Mouse (Mus musculus): ENCODE measurements around the gene Slc1a7.

Slc1a7 gene

DNA sequence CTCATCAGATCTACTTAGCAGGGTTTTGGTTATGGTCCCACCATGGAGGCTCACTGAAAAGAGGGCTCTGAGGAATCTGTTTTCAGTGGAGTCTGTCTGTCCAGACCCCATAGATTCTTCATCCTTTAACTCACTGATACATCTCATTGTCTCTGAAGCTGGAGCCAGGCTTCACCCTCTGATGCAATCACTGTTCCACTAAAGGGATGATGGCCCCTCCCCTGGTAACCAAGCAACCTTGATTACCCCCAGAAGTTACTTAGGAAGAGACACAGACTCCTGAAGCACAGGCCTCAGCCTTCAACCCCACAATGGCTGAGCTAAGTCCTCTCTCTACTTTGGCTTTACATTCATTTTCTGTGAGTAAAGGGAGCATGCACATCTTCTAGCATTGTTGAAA, 1.6 kb downstream of the Slc1a7 start:
- DNase-seq (ENCODE audit: low spot score) = no peak

DNA sequence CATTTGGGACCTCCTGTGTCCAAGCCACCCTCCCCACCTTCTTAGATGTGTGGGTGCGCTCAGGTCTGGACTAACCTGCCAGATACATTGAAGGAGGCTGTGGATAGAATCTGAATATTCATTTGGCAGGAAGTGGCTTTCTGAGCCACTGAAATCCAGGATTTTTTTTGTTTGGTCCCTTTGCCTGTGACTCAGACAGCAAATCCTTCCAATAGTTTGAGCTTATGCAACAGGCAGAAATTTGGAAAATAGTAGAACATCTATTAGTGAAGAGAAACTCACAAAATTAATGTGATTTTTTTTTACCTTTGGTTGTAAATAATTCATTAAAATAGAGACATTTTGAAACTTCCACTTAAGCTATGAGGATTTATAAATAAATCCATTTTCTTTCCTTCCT, 3.0 kb downstream of the Slc1a7 start:
- no peak for DNase-seq (ENCODE audit: low spot score)

GRCm38 (mm10) chr4:107974527-107974926, 6.4 kb downstream of the Slc1a7 start:
- DNase-seq (ENCODE audit: low spot score) = no peak

- no peak for DNase-seq (ENCODE audit: low spot score)
Observed at GRCm38 (mm10) chr4:107975004-107975403, 6.9 kb downstream of the Slc1a7 start.

DNA sequence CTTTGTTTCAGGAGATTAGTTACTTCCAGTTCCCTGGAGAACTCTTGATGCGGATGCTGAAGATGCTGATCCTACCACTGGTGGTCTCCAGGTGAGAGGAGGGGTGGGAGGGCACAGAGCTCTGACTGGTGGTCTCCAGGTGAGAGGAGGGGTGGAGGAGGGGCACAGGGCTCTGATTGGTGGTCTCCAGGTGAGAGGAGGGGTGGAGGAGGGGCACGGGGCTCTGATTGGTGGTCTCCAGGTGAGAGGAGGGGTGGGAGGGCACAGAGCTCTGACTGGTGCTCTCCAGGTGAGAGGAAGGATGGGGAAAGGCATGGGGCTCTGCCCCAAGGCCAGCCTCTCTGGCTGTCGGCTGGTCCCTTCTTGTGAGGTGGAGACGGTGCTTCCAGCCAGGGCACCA, 9.5 kb downstream of the Slc1a7 start:
- DNase-seq (ENCODE audit: low spot score) = no peak

DNA sequence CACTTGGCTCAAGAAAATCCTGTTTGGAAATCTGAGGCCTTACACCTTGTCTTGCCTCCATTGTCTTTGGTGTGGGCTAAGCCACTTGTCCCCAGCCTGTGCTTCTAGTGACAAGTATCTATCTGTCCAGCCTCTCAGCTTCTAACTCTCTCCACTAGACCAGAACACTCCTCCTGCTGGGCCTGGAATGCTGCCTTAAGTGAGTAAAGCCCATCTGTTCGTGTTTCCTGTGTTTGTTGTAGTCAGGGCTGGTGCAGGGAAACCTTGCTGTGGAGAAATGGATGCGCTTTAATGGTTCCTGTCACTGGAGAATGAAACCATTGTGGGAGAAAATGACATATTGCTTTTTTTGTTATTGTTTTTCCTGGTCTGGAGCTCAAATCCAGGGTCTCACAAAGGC, 11.4 kb downstream of the Slc1a7 start:
- no peak for DNase-seq (ENCODE audit: low spot score)

GRCm38 (mm10) chr4:107980002-107980600, 12.0 kb downstream of the Slc1a7 start:
- no peak for DNase-seq (ENCODE audit: low spot score)

GRCm38 (mm10) chr4:107983717-107984116, 15.6 kb downstream of the Slc1a7 start:
- no peak for DNase-seq (ENCODE audit: low spot score)

- peak; percentile 70 for DNase-seq (ENCODE audit: low spot score)
Observed at GRCm38 (mm10) chr4:107984282-107984981, 16.3 kb downstream of the Slc1a7 start.

GRCm38 (mm10) chr4:107985812-107986211, 17.7 kb downstream of the Slc1a7 start:
- no peak for DNase-seq (ENCODE audit: low spot score)

DNA sequence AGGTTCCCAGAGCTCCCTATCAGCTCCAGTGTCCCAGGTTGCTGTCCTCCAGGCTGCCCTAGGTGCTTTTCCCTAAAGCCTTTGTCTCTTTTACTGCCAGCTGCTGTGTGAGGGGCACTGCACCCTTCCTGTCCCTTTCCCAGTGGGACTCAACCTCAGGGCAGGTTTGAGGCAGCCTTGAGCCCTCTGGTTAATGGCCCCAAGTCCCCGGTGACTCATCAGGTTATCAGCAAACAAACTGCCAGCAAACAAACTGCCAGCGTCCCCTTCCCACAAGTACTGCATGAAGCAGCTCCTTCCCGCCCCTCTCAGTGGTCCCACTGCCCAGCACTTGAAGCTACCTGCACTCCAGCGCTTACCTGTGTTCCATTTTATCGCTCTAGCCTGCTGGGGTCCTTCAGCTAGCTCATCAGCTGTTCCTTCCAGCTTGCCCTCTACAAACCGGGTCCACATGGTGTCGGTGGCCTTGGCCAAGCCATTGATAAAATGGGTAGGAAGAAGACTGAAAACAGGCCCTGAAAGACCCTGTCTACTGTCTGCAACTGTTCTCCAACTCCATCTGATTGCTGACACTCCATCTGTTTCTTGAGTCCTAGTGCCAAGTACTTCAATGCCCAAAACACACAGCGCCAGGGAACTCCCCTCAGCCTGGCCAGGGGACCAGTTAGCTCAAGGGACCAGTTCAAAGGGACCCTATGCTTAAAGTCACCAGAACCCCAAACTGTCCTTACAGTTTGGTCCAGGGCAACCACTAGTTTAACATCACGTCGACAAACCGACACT, 18.4 kb downstream of the Slc1a7 start:
- DNase-seq (ENCODE audit: low spot score) = no peak

DNA sequence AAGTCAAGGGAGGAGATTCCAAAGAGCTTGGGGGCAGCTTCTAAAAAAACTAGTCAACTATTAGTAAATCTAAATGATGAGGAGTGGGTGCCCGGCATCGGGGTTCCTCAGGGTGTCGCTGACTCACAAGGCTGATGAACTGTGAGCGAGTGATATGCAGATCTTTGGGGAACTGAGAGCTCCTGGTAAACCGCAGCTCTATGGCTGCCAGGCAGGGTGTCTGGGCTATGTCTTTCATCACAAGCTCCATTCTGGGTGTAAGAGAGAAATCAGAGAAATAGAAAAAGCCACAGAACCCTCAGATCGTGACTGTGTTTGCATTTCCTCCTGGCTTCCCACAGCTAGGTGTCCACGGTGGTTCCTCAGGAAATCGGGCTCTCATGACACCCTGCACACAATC, 20.8 kb downstream of the Slc1a7 start:
- no peak for DNase-seq (ENCODE audit: low spot score)

GRCm38 (mm10) chr4:107990818-107991217, 22.7 kb downstream of the Slc1a7 start:
- DNase-seq (ENCODE audit: low spot score) = no peak

- no peak for DNase-seq (ENCODE audit: low spot score)
Observed at GRCm38 (mm10) chr4:107991879-107992278, 23.7 kb downstream of the Slc1a7 start.

- no peak for DNase-seq (ENCODE audit: low spot score)
Observed at GRCm38 (mm10) chr4:107995011-107995410, 26.9 kb downstream of the Slc1a7 start.

DNA sequence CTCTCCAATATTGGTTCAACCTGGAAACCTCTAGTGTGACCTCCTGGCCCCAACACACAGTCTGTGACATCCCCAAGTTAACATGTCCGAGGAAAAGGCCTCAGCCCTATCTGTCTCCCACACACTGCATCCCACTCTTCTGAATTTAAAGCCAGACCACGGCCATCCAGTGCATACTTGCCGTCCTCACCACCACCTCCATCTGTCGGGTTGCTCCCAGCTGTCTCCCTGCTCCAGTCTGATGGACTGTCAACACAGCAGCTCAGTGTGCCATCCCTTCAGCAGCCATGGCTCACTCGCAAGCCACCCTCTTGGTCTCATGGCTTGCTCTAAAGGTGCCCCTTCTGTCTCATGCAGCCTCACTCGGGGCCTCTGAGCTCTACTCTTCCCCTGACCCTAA, 27.6 kb downstream of the Slc1a7 start:
- no peak for DNase-seq (ENCODE audit: low spot score)

GRCm38 (mm10) chr4:107996418-107996986, 28.4 kb downstream of the Slc1a7 start:
- DNase-seq (ENCODE audit: low spot score) = no peak

DNA sequence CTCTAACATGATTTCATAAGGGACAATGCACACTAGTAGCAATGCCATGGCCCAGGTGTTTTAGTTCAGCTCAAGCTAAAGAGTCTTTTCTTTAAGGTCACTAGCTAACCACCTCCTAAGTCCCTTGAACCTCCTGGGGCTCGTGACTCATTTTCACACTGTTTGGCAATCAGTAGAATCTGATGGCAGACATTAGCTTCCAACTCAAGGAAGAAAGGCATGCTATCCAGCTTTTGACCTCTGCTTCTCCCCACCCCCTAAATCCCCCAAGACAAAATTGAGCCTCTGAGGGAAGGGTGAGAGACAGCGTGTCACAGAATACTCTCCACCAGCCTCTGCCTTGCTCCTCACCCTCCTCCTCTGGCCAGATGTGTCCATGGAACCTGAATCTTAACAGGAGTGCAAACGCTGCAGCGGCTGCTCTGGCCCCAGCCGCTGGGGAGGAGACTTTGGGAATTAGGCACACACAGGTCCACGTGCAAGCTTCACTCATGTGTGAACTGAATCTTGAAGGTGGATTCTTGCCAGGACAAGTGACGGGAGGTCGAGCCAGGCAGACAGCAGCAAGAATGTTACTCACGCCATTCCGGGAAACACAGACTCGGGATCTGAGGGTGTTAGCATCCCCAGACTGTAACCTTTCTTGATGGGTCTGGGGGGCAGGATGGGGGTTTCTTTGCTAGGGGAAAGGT, 30.7 kb downstream of the Slc1a7 start:
- DNase-seq (ENCODE audit: low spot score) = no peak

- DNase-seq (ENCODE audit: low spot score) = no peak
Observed at GRCm38 (mm10) chr4:107999380-107999779, 31.2 kb downstream of the Slc1a7 start.

DNA sequence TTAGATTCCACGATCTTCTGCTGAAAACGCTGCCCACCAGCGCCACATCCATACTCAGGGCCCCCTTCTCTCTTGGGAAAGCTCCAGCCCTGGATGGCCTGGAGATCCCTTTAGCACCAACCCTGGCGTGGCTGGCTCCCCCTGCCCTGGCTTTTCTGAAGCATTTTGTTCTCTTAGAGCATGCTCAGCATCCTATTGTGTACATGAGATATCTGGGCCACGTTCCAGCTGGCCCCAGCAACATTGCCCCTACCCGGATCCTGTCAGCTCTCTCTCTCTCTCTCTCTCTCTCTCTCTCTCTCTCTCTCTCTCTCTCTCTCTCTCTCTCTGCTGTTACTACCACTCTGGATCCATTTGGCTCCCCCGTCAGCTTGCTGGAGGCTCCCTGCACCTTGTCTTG, 37.2 kb downstream of the Slc1a7 start:
- DNase-seq (ENCODE audit: low spot score) = no peak

DNA sequence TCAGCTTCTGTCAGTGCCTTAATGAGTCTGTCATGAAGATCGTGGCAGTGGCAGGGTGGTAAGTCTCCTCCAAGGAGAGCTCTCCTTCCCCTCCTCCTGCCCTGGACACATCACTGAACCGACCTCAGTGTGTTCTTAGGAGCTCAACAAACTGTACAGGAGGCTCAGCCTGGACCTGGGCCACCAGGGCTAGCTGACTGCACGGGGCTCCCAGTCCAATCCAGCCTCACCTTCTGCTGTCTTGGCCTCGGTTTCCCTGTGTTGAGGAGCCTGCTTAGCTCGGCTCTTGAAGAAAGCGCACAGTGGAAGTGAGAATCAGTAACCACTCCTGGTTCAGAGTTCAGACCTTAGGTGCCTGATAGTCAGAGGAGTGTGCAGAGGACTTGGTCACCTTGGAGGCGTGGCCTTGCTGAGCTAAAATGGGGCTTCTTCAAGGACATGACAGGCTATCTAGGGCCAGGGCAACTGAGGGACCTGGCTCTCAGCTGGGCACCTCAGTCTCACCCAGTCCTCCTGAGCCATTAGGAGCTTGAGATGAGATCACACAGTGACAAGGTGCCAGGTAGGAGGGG, 39.5 kb downstream of the Slc1a7 start:
- no peak for DNase-seq (ENCODE audit: low spot score)

GRCm38 (mm10) chr4:108008541-108008940, 40.4 kb downstream of the Slc1a7 start:
- no peak for DNase-seq (ENCODE audit: low spot score)
